Mouse (Mus musculus) MEL (cell line): ENCODE measurements around the gene Cox4i1.

Source experiments
- BHLHE40 ChIP-seq: IDR thresholded peaks from 2 replicates; pipeline ENCODE4 v1.6.1; 2012; ENCODE audit warnings: low read depth, mild to moderate bottlenecking, inconsistent platforms, low read length, improper control_type of control experiment, borderline replicate concordance
- CTCF ChIP-seq, 3 experiments: IDR thresholded peaks in 2 of 3; conservative IDR thresholded peaks in 1 of 3; 2 replicates each; pipeline ENCODE4 v1.5.1; 2011 to 2012; ENCODE audit warnings: low read length in 3 of 3, low read depth in 2 of 3, mild to moderate bottlenecking in 2 of 3, improper control_type of control experiment in 1 of 3, inconsistent platforms in 1 of 3, mixed read lengths in 1 of 3, moderate library complexity in 1 of 3; ENCODE audit not compliant: control insufficient read depth in 1 of 3, insufficient read depth in 1 of 3, poor library complexity in 1 of 3, severe bottlenecking in 1 of 3
- EP300 ChIP-seq, 2 experiments: IDR thresholded peaks; 2 replicates each; pipeline ENCODE4 v1.6.1; 2011; ENCODE audit warnings: improper control_type of control experiment in 2 of 2, low read length in 2 of 2, low read depth in 1 of 2, mild to moderate bottlenecking in 1 of 2
- JUND ChIP-seq: IDR thresholded peaks from 2 replicates; pipeline ENCODE4 v1.6.1; 2011; ENCODE audit warnings: low read depth, mild to moderate bottlenecking, improper control_type of control experiment, low read length
- MAFK ChIP-seq: IDR thresholded peaks from 2 replicates; pipeline ENCODE4 v1.6.1; 2011; ENCODE audit warnings: low read depth, mild to moderate bottlenecking, low read length, improper control_type of control experiment, borderline replicate concordance
- MAZ ChIP-seq: IDR thresholded peaks from 2 replicates; pipeline ENCODE4 v1.6.1; 2012; ENCODE audit warnings: low read depth, mild to moderate bottlenecking, inconsistent platforms, low read length, improper control_type of control experiment
- POLR2A ChIP-seq, 2 experiments: IDR thresholded peaks; 2 replicates each; pipeline ENCODE4 v1.6.1; 2011 to 2012; ENCODE audit warnings: low read length in 2 of 2, mild to moderate bottlenecking in 2 of 2, control low read depth in 1 of 2, improper control_type of control experiment in 1 of 2, low read depth in 1 of 2, moderate library complexity in 1 of 2; ENCODE audit not compliant: control insufficient read depth in 1 of 2, insufficient read depth in 1 of 2, poor library complexity in 1 of 2
- SMC3 ChIP-seq: IDR thresholded peaks from 2 replicates; pipeline ENCODE4 v1.6.1; 2011; ENCODE audit warnings: low read depth, low read length, improper control_type of control experiment
- USF1 ChIP-seq: IDR thresholded peaks from 2 replicates; pipeline ENCODE4 v1.6.1; 2014; ENCODE audit warnings: low read depth, mild to moderate bottlenecking, inconsistent platforms, low read length, improper control_type of control experiment, moderate library complexity

DNA sequence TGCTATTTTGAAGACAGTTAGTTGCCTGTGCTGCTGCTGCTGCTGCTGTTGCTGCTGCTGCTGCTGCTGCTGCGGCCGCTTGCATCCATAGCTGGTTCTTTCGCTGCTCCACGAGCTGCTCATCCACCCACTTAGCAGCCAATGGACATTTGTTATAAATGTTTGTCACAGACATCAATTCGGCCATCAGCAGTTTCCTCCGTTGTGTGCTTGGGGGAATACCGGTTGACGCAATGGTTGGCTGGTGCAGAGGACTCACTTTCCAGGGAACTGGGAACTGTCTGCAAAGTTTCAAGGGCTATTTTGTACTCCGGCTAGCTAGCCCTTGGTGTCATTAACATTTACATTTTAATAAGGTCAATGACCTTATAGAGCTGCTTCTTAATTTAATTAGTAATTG lies 36.2 kb downstream of the Cox4i1 start:
- TF ChIP-seq CTCF (IDR thresholded peaks at IDR 0.05 in 2 of 3, conservative IDR thresholded peaks at IDR 0.05 in 1 of 3; ENCODE audit: control insufficient read depth in 1 of 3, insufficient read depth in 1 of 3, low read depth in 2 of 3, low read length in 3 of 3, poor library complexity in 1 of 3, severe bottlenecking in 1 of 3), result no peak
- TF ChIP-seq BHLHE40, result no peak
- TF ChIP-seq USF1, result no peak
- TF ChIP-seq MAFK, result no peak
- TF ChIP-seq POLR2A (IDR thresholded peaks at IDR 0.05; ENCODE audit: control insufficient read depth in 1 of 2, insufficient read depth in 1 of 2, low read depth in 1 of 2, low read length in 2 of 2, poor library complexity in 1 of 2), result no peak
- TF ChIP-seq MAZ, result no peak
- no peak for TF ChIP-seq JUND
- no peak for TF ChIP-seq SMC3
- TF ChIP-seq EP300 (IDR thresholded peaks at IDR 0.05; ENCODE audit: low read depth in 1 of 2, low read length in 2 of 2), result no peak
